Mouse (Mus musculus): Measurements from ENCODE around the gene A630010A05Rik. TPM values are rescaled to one million over a fixed set of nuclear protein-coding genes. Genes with fewer than 3 reads are reported as not detected.
"Not testable (repeated sequence)": the region's sequence is repeated elsewhere in the genome, so short reads cannot be mapped to it uniquely, and the experiment has no call there.

Gene A630010A05Rik
- not detected in 2 replicates for polyA plus RNA-seq (2014; fragmentation: Nextera tagmentation; extraction: Ambion mirVana)

- no peak within 1 kb of the TSS for H3K4me3 ChIP-seq (replicated peaks; ENCODE audit: low read depth, low read length)
- no peaks in the 10 kb centered on the region for H3K27me3 ChIP-seq (ENCODE audit: control insufficient read depth, insufficient read depth, low read length)
- DNase-seq = no peak
- no peak within 1 kb of the TSS for H3K27ac ChIP-seq (replicated peaks; ENCODE audit: low read depth, low read length)
- H3K4me1 ChIP-seq (ENCODE audit: control insufficient read depth, insufficient read depth, low read length) = no peaks in the 10 kb centered on the region
- WGBS = 88% methylated on average over 1 of the region's 1 CpGs
- H3K9me3 ChIP-seq (ENCODE audit: control insufficient read depth, low read length) = no peaks in the 10 kb centered on the region
- H3K4me2 ChIP-seq (ENCODE audit: low read length) = no peak within 1 kb of the TSS
- H3K9ac ChIP-seq (replicated peaks; ENCODE audit: low read length) = no peak within 1 kb of the TSS
- no peaks in the 10 kb centered on the region for H3K36me3 ChIP-seq (ENCODE audit: control insufficient read depth, insufficient read depth, low read length)
- ATAC-seq (ENCODE audit: low FRiP score, low TSS enrichment) = no peak
Measured at GRCm38 (mm10) chr16:14562017-14562416, at the start of gene A630010A05Rik. TSS of gene A630010A05Rik (plus strand) at chr16:14562317.

- DNase-seq = no peak
- ATAC-seq (ENCODE audit: low FRiP score, low TSS enrichment) = no peak
- no peaks in the 10 kb centered on the region for H3K4me1 ChIP-seq (ENCODE audit: control insufficient read depth, insufficient read depth, low read length)
- H3K9me3 ChIP-seq (ENCODE audit: control insufficient read depth, low read length) = no peaks in the 10 kb centered on the region
- no peak overlapping the region for H3K27ac ChIP-seq (replicated peaks; ENCODE audit: low read depth, low read length)
- no peaks in the 10 kb centered on the region for H3K27me3 ChIP-seq (ENCODE audit: control insufficient read depth, insufficient read depth, low read length)
- H3K9ac ChIP-seq (replicated peaks; ENCODE audit: low read length) = no peak overlapping the region
- H3K36me3 ChIP-seq (ENCODE audit: control insufficient read depth, insufficient read depth, low read length) = no peaks in the 10 kb centered on the region
- no peak overlapping the region for H3K4me2 ChIP-seq (ENCODE audit: low read length)
- H3K4me3 ChIP-seq (replicated peaks; ENCODE audit: low read depth, low read length) = no peak overlapping the region
Measured at GRCm38 (mm10) chr16:14535766-14536165, 26.4 kb upstream of the A630010A05Rik start.

- H3K27me3 ChIP-seq (ENCODE audit: control insufficient read depth, insufficient read depth, low read length); DNase-seq; ATAC-seq (ENCODE audit: low FRiP score, low TSS enrichment); H3K27ac ChIP-seq (replicated peaks; ENCODE audit: low read depth, low read length); H3K4me2 ChIP-seq (ENCODE audit: low read length); H3K9me3 ChIP-seq (ENCODE audit: control insufficient read depth, low read length); H3K4me1 ChIP-seq (ENCODE audit: control insufficient read depth, insufficient read depth, low read length); H3K4me3 ChIP-seq (replicated peaks; ENCODE audit: low read depth, low read length); H3K36me3 ChIP-seq (ENCODE audit: control insufficient read depth, insufficient read depth, low read length); H3K9ac ChIP-seq (replicated peaks; ENCODE audit: low read length): not testable (repeated sequence)
- WGBS = 40% methylated on average over 1 of the region's 1 CpGs
Measured at GRCm38 (mm10) chr16:14557191-14557590, 4.9 kb upstream of the A630010A05Rik start.

Other genes with a start within 250 kb of the A630010A05Rik start
- 210 and 229 TPM in 2 replicates for gene Fopnl, start 244.9 kb upstream of the A630010A05Rik start, polyA plus RNA-seq (2014; fragmentation: Nextera tagmentation; extraction: Ambion mirVana)
- gene Abcc1, start 200.8 kb upstream of the A630010A05Rik start, polyA plus RNA-seq (2014; fragmentation: Nextera tagmentation; extraction: Ambion mirVana) = 6.2 and 9.6 TPM in 2 replicates

Measured in midbrain, embryonic 14.5 days (tissue).